Mouse (Mus musculus): ENCODE data around the gene Pelp1. TPM values are rescaled to one million over a fixed set of nuclear protein-coding genes. Genes with fewer than 3 reads are reported as not detected.
"Not testable (repeated sequence)": the region's sequence is repeated elsewhere in the genome, so short reads cannot be mapped to it uniquely, and the experiment has no call there.

The Pelp1 gene
- total RNA-seq, 2 experiments from 2014 or later: 48.1 to 48.6 TPM

- DNase-seq (ENCODE audit: extremely low spot score in 1 of 2, low spot score in 2 of 2): peak in 1 of 2 experiments; percentile 48
- intact Hi-C loops (cut with DNase I): loop anchor here (5.0 kb wide), 2 partner anchors 74 to 324 kb away; partner anchors contain the start of gene Tm4sf5
These were observed 23.2 kb upstream of the Pelp1 start for GRCm38 (mm10) chr11:70432895-70433568.

GRCm38 (mm10) chr11:70432048-70432894 is 22.4 kb upstream of the Pelp1 start, which contains the start of gene Arrb2:
Gene Arrb2, plus strand, starts transcription at chr11:70432635.
- intact Hi-C loops (cut with DNase I): loop anchor here (5.0 kb wide), 2 partner anchors 75 to 325 kb away; partner anchors contain the start of gene Tm4sf5
- DNase-seq (ENCODE audit: extremely low spot score in 1 of 2, low spot score in 2 of 2): peak; percentile 96 to 99

GRCm38 (mm10) chr11:70431574-70431973 is 21.7 kb upstream of the Pelp1 start:
- intact Hi-C loops (cut with DNase I): loop anchor here (5.0 kb wide), 2 partner anchors 76 to 326 kb away; partner anchors contain the start of gene Tm4sf5
- no peak for DNase-seq (ENCODE audit: extremely low spot score in 1 of 2, low spot score in 2 of 2)

GRCm38 (mm10) chr11:70426598-70426997 is 16.8 kb upstream of the Pelp1 start:
- DNase-seq (ENCODE audit: extremely low spot score in 1 of 2, low spot score in 2 of 2); intact Hi-C loops (cut with DNase I): not testable (repeated sequence)

- no peak for DNase-seq (ENCODE audit: extremely low spot score in 1 of 2, low spot score in 2 of 2)
- intact Hi-C loops (cut with DNase I): loop anchor here (5.0 to 10.0 kb wide), 2 partner anchors 88 to 335 kb away; partner anchors contain the start of gene Tm4sf5
These were observed 9.7 kb upstream of the Pelp1 start for GRCm38 (mm10) chr11:70419486-70419885.

GRCm38 (mm10) chr11:70418199-70418598 is 8.4 kb upstream of the Pelp1 start:
- DNase-seq (ENCODE audit: extremely low spot score in 1 of 2, low spot score in 2 of 2): no peak
- intact Hi-C loops (cut with DNase I): loop anchor here (5.0 to 10.0 kb wide), 2 partner anchors 89 to 337 kb away; partner anchors contain the start of gene Tm4sf5

- intact Hi-C loops (cut with DNase I): loop anchor here (10.0 kb wide), 1 partner anchor 341 kb away; no protein-coding TSS in a partner anchor
- DNase-seq (ENCODE audit: extremely low spot score in 1 of 2, low spot score in 2 of 2): peak; percentile 62 to 68
These were observed 4.1 kb upstream of the Pelp1 start for GRCm38 (mm10) chr11:70413961-70414360.

- no peak for DNase-seq (ENCODE audit: extremely low spot score in 1 of 2, low spot score in 2 of 2)
- intact Hi-C loops (cut with DNase I): loop anchor here (10.0 kb wide), 1 partner anchor 342 kb away; no protein-coding TSS in a partner anchor
These were observed 2.8 kb upstream of the Pelp1 start for GRCm38 (mm10) chr11:70412591-70412990.

GRCm38 (mm10) chr11:70410297-70410643 is 439 bp upstream of the Pelp1 start:
- intact Hi-C loops (cut with DNase I): loop anchor here (10.0 kb wide), 1 partner anchor 345 kb away; no protein-coding TSS in a partner anchor
- no peak for DNase-seq (ENCODE audit: extremely low spot score in 1 of 2, low spot score in 2 of 2)

GRCm38 (mm10) chr11:70403598-70403997 is 6.2 kb downstream of the Pelp1 start:
- DNase-seq (ENCODE audit: extremely low spot score in 1 of 2, low spot score in 2 of 2): no peak
- intact Hi-C loops (cut with DNase I): no loop called here

- DNase-seq (ENCODE audit: extremely low spot score in 1 of 2, low spot score in 2 of 2): no peak
- intact Hi-C loops (cut with DNase I): no loop called here
These were observed 20.4 kb downstream of the Pelp1 start for GRCm38 (mm10) chr11:70389421-70389820.

GRCm38 (mm10) chr11:70387436-70387835 is 22.4 kb downstream of the Pelp1 start:
- intact Hi-C loops (cut with DNase I): no loop called here
- DNase-seq (ENCODE audit: extremely low spot score in 1 of 2, low spot score in 2 of 2): no peak

- no peak for DNase-seq (ENCODE audit: extremely low spot score in 1 of 2, low spot score in 2 of 2)
- intact Hi-C loops (cut with DNase I): no loop called here
These were observed 25.7 kb downstream of the Pelp1 start for GRCm38 (mm10) chr11:70384136-70384535.

GRCm38 (mm10) chr11:70381330-70381729 is 28.5 kb downstream of the Pelp1 start:
- no peak for DNase-seq (ENCODE audit: extremely low spot score in 1 of 2, low spot score in 2 of 2)
- intact Hi-C loops (cut with DNase I): no loop called here

GRCm38 (mm10) chr11:70380478-70381005 is 29.3 kb downstream of the Pelp1 start:
- no peak for DNase-seq (ENCODE audit: extremely low spot score in 1 of 2, low spot score in 2 of 2)
- intact Hi-C loops (cut with DNase I): no loop called here

GRCm38 (mm10) chr11:70376054-70376453 is 33.8 kb downstream of the Pelp1 start:
- intact Hi-C loops (cut with DNase I): no loop called here
- DNase-seq (ENCODE audit: extremely low spot score in 1 of 2, low spot score in 2 of 2): no peak

GRCm38 (mm10) chr11:70374302-70374701 is 35.5 kb downstream of the Pelp1 start:
- intact Hi-C loops (cut with DNase I): no loop called here
- DNase-seq (ENCODE audit: extremely low spot score in 1 of 2, low spot score in 2 of 2): no peak

GRCm38 (mm10) chr11:70372849-70373557 is 36.8 kb downstream of the Pelp1 start:
- DNase-seq (ENCODE audit: extremely low spot score in 1 of 2, low spot score in 2 of 2): no peak
- intact Hi-C loops (cut with DNase I): no loop called here

- DNase-seq (ENCODE audit: extremely low spot score in 1 of 2, low spot score in 2 of 2): no peak
These were observed 37.4 kb downstream of the Pelp1 start for GRCm38 (mm10) chr11:70372396-70372795.

More at GRCm38 (mm10) chr11:70372396-70372795, 37.4 kb downstream of the Pelp1 start:
- intact Hi-C loops (cut with DNase I): no loop called here
